Mouse (Mus musculus): Measurements from ENCODE around the gene Ap3d1. TPM values are rescaled to one million over a fixed set of nuclear protein-coding genes. Genes with fewer than 3 reads are reported as not detected.

The Ap3d1 gene
- polyA plus RNA-seq, 1 experiment: 92.5 TPM

DNA sequence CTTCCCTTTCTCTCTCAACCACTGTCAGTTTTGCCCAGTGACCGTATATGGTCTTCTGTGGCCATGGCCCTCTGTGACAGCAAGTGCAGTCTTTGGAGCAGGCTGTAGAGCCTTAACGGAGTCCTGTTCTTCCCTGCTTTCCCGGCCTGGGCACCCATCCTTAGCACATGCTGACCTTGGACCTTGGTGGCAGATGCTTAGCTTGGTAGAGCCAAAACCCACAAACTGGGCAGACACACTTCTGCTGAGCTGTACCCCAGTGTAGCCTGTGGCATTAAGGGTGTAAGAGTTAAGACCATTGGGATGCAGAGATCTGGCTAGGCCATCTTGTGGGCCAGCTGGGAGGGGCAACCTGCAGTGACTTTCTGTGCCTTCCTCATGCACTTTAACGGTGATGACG, 31.8 kb upstream of the Ap3d1 start:
- no peak overlapping the region for H3K27ac ChIP-seq (ENCODE audit: insufficient read depth, low read length)
- H3K36me3 ChIP-seq (ENCODE audit: control insufficient read depth, insufficient read depth, low read length): peaks cover 32% of the 10 kb centered on the region
- H3K27me3 ChIP-seq (ENCODE audit: control insufficient read depth, insufficient read depth, low read length): no peaks in the 10 kb centered on the region
- no peaks in the 10 kb centered on the region for H3K4me1 ChIP-seq (ENCODE audit: control insufficient read depth, insufficient read depth, insufficient read length)
- TF ChIP-seq CTCF (IDR thresholded peaks at IDR 0.05; ENCODE audit: extremely low read depth, insufficient read depth, insufficient read length, insufficient replicate concordance) (no peak), POLR2A (IDR thresholded peaks at IDR 0.05; ENCODE audit: low read depth, low read length) (no peak)
- 92% methylated on average over 5 of the region's 5 CpGs for WGBS
- no peak for DNase-seq (ENCODE audit: low read depth in 1 of 2, low spot score in 2 of 2)
- no peak overlapping the region for H3K4me3 ChIP-seq (ENCODE audit: extremely low read depth, insufficient read depth, insufficient read length)

DNA sequence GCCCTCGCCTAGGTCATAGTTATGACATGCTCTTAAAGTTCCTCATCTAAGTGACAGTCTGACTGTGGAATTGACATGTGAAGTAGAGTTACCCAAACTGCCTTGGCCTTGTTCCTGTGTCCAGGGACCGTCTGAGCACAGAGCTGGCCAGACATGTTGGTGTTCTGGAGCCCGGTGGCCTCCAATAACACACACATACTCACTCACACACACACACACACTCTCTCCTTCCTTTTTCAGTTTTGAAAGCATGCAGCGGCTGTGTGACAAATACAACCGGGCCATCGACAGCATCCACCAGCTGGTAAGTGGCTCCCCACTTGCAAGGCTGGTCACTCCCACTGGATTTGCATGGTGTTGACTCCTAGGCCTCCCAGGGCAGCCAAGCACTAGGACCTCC, 26.3 kb upstream of the Ap3d1 start:
- peaks cover 29% of the 10 kb centered on the region for H3K36me3 ChIP-seq (ENCODE audit: control insufficient read depth, insufficient read depth, low read length)
- no peaks in the 10 kb centered on the region for H3K27me3 ChIP-seq (ENCODE audit: control insufficient read depth, insufficient read depth, low read length)
- H3K27ac ChIP-seq (ENCODE audit: insufficient read depth, low read length): no peak overlapping the region
- no peak overlapping the region for H3K4me3 ChIP-seq (ENCODE audit: extremely low read depth, insufficient read depth, insufficient read length)
- WGBS: 96% methylated on average over 6 of the region's 6 CpGs
- H3K4me1 ChIP-seq (ENCODE audit: control insufficient read depth, insufficient read depth, insufficient read length): no peaks in the 10 kb centered on the region; the same call in 1 of the 2 replicates
- TF ChIP-seq POLR2A (IDR thresholded peaks at IDR 0.05; ENCODE audit: low read depth, low read length) (no peak), CTCF (IDR thresholded peaks at IDR 0.05; ENCODE audit: extremely low read depth, insufficient read depth, insufficient read length, insufficient replicate concordance) (no peak)
- DNase-seq (ENCODE audit: low read depth in 1 of 2, low spot score in 2 of 2): no peak

DNA sequence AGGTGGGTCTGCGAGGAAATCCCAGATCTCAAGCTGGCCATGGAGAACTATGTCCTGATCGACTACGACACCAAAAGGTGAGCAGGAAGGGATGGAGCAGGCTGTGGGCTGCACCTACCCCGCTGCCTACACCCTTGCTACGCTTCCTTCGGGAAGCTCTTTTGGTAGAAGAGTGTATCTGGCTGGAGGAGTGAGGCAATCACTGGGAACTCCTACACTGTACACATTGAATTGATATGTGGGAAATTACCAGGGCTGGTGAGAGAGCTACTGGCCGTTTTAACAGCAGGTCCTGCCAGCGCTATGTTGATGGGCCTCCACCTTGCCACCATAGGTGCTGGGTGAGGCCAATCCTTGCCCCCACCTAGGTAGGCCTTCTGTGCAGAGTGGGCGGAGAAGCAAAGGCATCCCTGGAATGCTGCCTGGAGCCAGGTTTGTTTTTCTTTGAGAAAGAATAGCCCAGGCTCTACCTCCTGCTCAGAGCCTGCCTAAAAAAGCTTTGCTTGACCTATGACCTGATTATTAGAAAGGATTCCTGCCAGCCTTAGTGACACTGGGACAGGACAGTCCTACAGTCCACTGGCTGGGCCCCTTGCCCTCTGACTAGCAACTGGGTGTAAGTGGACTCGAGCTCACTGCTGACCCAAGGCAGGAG, 24.2 kb upstream of the Ap3d1 start:
- peaks cover 19% of the 10 kb centered on the region for H3K36me3 ChIP-seq (ENCODE audit: control insufficient read depth, insufficient read depth, low read length)
- no peaks in the 10 kb centered on the region for H3K27me3 ChIP-seq (ENCODE audit: control insufficient read depth, insufficient read depth, low read length)
- no peaks in the 10 kb centered on the region; the same call in 1 of the 2 replicates for H3K4me1 ChIP-seq (ENCODE audit: control insufficient read depth, insufficient read depth, insufficient read length)
- no peak for DNase-seq (ENCODE audit: low read depth in 1 of 2, low spot score in 2 of 2)
- TF ChIP-seq CTCF (IDR thresholded peaks at IDR 0.05; ENCODE audit: extremely low read depth, insufficient read depth, insufficient read length, insufficient replicate concordance) (no peak), POLR2A (IDR thresholded peaks at IDR 0.05; ENCODE audit: low read depth, low read length) (no peak)
- no peak overlapping the region for H3K4me3 ChIP-seq (ENCODE audit: extremely low read depth, insufficient read depth, insufficient read length)
- H3K27ac ChIP-seq (ENCODE audit: insufficient read depth, low read length): no peak overlapping the region
- WGBS: 93% methylated on average over 10 of the region's 10 CpGs

DNA sequence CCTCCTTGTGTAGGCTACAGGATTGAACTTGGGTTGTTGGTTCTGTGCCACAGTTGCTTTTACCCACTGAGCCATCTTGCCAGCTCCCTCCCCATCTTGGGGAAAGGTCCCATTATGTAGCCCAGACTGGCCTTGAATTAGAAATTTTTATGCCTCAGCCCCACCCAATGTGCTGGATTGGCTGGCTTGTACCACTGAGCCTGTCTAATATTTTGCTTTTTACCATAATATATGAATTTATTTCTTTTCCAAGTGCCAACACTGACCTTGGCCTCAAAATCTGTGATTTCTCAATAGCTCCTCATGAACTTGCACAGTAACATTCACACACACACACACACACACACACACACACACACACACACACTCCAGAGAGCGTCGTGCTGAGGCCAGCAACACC, 23.7 kb upstream of the Ap3d1 start:
- no peak overlapping the region for H3K4me3 ChIP-seq (ENCODE audit: extremely low read depth, insufficient read depth, insufficient read length)
- no peaks in the 10 kb centered on the region for H3K27me3 ChIP-seq (ENCODE audit: control insufficient read depth, insufficient read depth, low read length)
- H3K4me1 ChIP-seq (ENCODE audit: control insufficient read depth, insufficient read depth, insufficient read length): no peaks in the 10 kb centered on the region; the same call in 1 of the 2 replicates
- DNase-seq (ENCODE audit: low read depth in 1 of 2, low spot score in 2 of 2): no peak
- no peak overlapping the region for H3K27ac ChIP-seq (ENCODE audit: insufficient read depth, low read length)
- H3K36me3 ChIP-seq (ENCODE audit: control insufficient read depth, insufficient read depth, low read length): peaks cover 17% of the 10 kb centered on the region
- TF ChIP-seq POLR2A (IDR thresholded peaks at IDR 0.05; ENCODE audit: low read depth, low read length) (no peak), CTCF (IDR thresholded peaks at IDR 0.05; ENCODE audit: extremely low read depth, insufficient read depth, insufficient read length, insufficient replicate concordance) (no peak)
- 97% methylated on average over 2 of the region's 2 CpGs for WGBS

DNA sequence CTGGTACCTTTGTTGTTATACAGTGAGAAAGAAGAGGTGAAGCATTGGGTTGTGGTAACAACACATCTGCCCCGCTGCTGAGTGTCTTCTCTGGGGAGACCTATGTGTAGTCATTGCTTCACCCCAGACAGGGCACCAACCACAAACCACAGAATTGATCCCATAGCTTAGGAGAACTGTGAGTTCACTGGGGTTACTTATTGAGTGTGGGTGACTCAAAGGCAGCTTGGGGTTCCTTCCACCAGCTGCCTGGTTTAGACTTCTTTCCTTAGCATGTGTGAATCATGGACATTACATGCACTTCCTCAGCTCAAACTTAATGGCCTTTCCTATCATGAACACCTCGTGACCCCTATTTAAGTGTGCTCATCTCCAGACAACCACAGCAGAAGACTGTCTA, 21.4 kb upstream of the Ap3d1 start:
- Histone ChIP-seq H3K4me3 (ENCODE audit: extremely low read depth, insufficient read depth, insufficient read length) (no peak overlapping the region), H3K4me1 (ENCODE audit: control insufficient read depth, insufficient read depth, insufficient read length) (no peaks in the 10 kb centered on the region; the same call in 1 of the 2 replicates), H3K27ac (ENCODE audit: insufficient read depth, low read length) (no peak overlapping the region), H3K27me3 (ENCODE audit: control insufficient read depth, insufficient read depth, low read length) (no peaks in the 10 kb centered on the region), H3K36me3 (ENCODE audit: control insufficient read depth, insufficient read depth, low read length) (peaks cover 11% of the 10 kb centered on the region)
- 43% methylated on average over 2 of the region's 2 CpGs for WGBS
- no peak for DNase-seq (ENCODE audit: low read depth in 1 of 2, low spot score in 2 of 2)
- TF ChIP-seq POLR2A (IDR thresholded peaks at IDR 0.05; ENCODE audit: low read depth, low read length) (no peak), CTCF (IDR thresholded peaks at IDR 0.05; ENCODE audit: extremely low read depth, insufficient read depth, insufficient read length, insufficient replicate concordance) (no peak)

DNA sequence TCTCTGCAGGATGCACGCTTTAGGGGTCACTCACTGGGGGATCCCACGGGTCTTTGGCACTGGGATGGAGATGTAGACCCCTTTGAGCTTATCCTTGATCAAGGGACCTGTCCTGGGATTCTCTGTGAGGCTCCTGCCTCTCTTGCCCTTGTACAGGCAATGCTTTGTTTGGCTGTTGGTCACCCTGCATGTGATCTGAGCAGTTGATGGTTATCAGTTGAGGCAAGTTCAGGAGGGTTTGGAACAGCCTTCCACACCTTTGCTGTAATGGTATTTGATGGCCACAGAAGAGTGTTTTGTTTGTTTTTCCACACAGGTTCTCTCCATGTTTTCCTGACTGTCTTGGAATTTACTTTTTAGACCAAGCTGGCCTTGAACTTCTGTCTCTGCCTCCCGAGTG, 19.8 kb upstream of the Ap3d1 start:
- Histone ChIP-seq H3K36me3 (ENCODE audit: control insufficient read depth, insufficient read depth, low read length) (peaks cover 5% of the 10 kb centered on the region; the same call in 1 of the 2 replicates), H3K4me1 (ENCODE audit: control insufficient read depth, insufficient read depth, insufficient read length) (peaks cover 7% of the 10 kb centered on the region; the same call in 1 of the 2 replicates), H3K27ac (ENCODE audit: insufficient read depth, low read length) (no peak overlapping the region), H3K27me3 (ENCODE audit: control insufficient read depth, insufficient read depth, low read length) (no peaks in the 10 kb centered on the region), H3K4me3 (ENCODE audit: extremely low read depth, insufficient read depth, insufficient read length) (no peak overlapping the region)
- DNase-seq (ENCODE audit: low read depth in 1 of 2, low spot score in 2 of 2): no peak
- WGBS: 75% methylated on average over 3 of the region's 3 CpGs
- TF ChIP-seq POLR2A (IDR thresholded peaks at IDR 0.05; ENCODE audit: low read depth, low read length): no peak
- no peak for TF ChIP-seq CTCF (IDR thresholded peaks at IDR 0.05; ENCODE audit: extremely low read depth, insufficient read depth, insufficient read length, insufficient replicate concordance)
